Mouse (Mus musculus) embryonic facial prominence, embryonic 12.5 days (tissue): ENCODE data around the gene Sp3. TPM values are rescaled to one million over a fixed set of nuclear protein-coding genes. Genes with fewer than 3 reads are reported as not detected.
A peak's percentile ranks its signal among the peaks of the same experiment; 100 is the strongest.
"Not testable (repeated sequence)": the region's sequence is repeated elsewhere in the genome, so short reads cannot be mapped to it uniquely, and the experiment has no call there.

Experiments
- ATAC-seq: fragments of 200-750 bp; cut with Nextera tagmentation; 2 replicates; pipeline ENCODE4 v1.8.0; 2017; ENCODE audit not compliant: insufficient number of reproducible peaks, insufficient read depth, low FRiP score, low TSS enrichment
- H3K27ac ChIP-seq: fragments of 300-500 bp; sonication (generic); 2 replicates; pipeline ENCODE4 v1.5.1; 2016; ENCODE audit warnings: mild to moderate bottlenecking
- H3K27me3 ChIP-seq: fragments of 300-500 bp; sonication (generic); 2 replicates; pipeline ENCODE4 v1.6.1; 2016; ENCODE audit warnings: mild to moderate bottlenecking, moderate library complexity
- H3K36me3 ChIP-seq: fragments of 300-500 bp; sonication (generic); 2 replicates; pipeline ENCODE4 v1.6.1; 2016; ENCODE audit warnings: mild to moderate bottlenecking
- H3K4me1 ChIP-seq: fragments of 300-500 bp; sonication (generic); 2 replicates; pipeline ENCODE4 v1.6.1; 2016
- H3K4me2 ChIP-seq: fragments of 300-500 bp; sonication (generic); replicated peaks from 2 replicates; pipeline ENCODE4 v1.6.1; 2016; ENCODE audit warnings: mild to moderate bottlenecking, moderate library complexity
- H3K4me3 ChIP-seq: fragments of 300-500 bp; sonication (generic); 2 replicates; pipeline ENCODE4 v1.5.1; 2016; ENCODE audit warnings: mild to moderate bottlenecking
- H3K9ac ChIP-seq: fragments of 300-500 bp; sonication (generic); 2 replicates; pipeline ENCODE4 v1.6.1; 2016; ENCODE audit warnings: mild to moderate bottlenecking, moderate library complexity
- H3K9me3 ChIP-seq: fragments of 300-500 bp; sonication (generic); 2 replicates; pipeline ENCODE4 v1.6.1; 2016; ENCODE audit warnings: mild to moderate bottlenecking, moderate library complexity
- WGBS: fragments of 180-500 bp; shearing (Covaris S2); methylation state at CpG from one replicate; pipeline ENCODE4 v1.1.7; 2016; 5-methylcytosine and 5-hydroxymethylcytosine counted together
- polyA plus RNA-seq: library from polyadenylated mRNA; unstranded; fragments of >200 nt; fragmentation: Nextera tagmentation; extraction: Ambion mirVana; gene quantifications from 2 replicates; pipeline ENCODE4 v1.2.1, GENCODE M21; 2016

Sp3 gene
- 74.6 and 77.8 TPM in 2 replicates for polyA plus RNA-seq

DNA sequence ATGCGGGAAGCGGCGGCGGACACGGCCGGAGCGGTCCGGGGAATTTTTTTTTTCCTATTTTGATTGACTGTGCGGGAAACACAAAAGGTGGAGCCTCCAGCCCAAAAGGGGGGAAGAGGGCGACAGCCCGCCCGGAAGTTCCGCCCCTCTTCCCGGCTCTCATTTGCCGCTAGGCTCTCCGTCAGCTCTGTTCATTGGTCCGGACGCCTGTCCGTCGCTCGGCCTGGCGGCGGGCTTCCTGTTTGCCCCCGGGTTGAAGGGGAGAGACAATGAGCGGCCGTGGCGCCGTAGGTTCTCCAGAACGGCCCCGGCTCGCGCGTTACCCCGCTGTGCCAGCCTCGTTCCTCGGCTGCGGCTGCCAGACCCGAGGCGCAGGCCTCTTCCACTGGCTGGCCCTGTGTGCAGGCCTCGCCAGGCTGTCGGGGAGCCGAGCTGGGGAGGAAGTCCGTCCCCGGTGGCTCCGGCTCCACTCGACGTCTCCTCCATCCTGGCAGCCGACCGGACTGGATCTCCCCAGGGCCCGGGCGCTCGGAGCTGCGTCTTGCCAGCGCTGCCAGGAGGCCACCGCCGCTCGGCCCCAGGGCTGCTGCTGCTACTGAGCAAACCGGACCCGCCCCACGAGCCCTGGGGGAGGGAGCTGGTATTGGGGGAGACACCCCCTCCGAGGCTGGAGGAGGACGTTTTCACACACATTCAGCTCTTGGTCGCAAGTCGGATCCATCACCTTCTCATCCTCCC is at the start of gene Sp3:
Sp3 (minus strand) TSS at position 110 of the 738 bp plus-strand sequence.
- under 1% methylated on average over 54 of the region's 64 CpGs for WGBS

DNA sequence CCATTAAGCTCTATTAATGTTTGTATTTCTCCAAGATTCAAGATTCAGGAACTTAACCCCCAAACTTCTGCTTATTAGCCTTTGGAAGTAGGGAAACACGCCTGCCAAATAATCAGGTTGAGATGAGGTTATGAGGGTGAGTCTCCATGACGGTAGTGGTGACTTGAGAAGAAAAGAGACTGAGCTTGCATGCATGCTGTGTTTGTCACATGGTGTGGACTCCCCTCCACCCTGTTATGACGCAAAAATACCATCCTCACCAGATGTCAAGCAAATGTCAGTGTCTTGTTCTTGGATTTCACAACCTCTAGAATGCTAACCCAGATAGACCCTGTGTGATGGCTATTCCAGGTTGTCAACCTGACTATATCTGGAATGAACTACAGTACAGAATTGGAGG is 49.6 kb upstream of the Sp3 start:
- Histone ChIP-seq H3K9me3 (no peaks in the 10 kb centered on the region), H3K9ac (no peak overlapping the region), H3K4me1 (peaks cover 11% of the 10 kb centered on the region), H3K27me3 (no peaks in the 10 kb centered on the region), H3K4me3 (no peak overlapping the region), H3K27ac (no peak overlapping the region), H3K4me2 (no peak overlapping the region), H3K36me3 (no peaks in the 10 kb centered on the region)
- WGBS: 80% methylated on average over 3 of the region's 3 CpGs
- no peak for ATAC-seq

More for the DNA sequence above, at the start of gene Sp3:
- peak; percentile 88 for ATAC-seq
- Histone ChIP-seq H3K9me3 (no peaks in the 10 kb centered on the region), H3K4me1 (peaks cover 11% of the 10 kb centered on the region), H3K27me3 (no peaks in the 10 kb centered on the region), H3K4me2 (peak within 1 kb of the TSS; percentile 72), H3K27ac (peak within 1 kb of the TSS; percentile 100), H3K9ac (peak within 1 kb of the TSS; percentile 100), H3K36me3 (no peaks in the 10 kb centered on the region), H3K4me3 (peak within 1 kb of the TSS; percentile 93)

- Histone ChIP-seq H3K4me3 (no peak overlapping the region), H3K4me1 (no peaks in the 10 kb centered on the region), H3K36me3 (no peaks in the 10 kb centered on the region), H3K4me2 (no peak overlapping the region), H3K9ac (no peak overlapping the region), H3K9me3 (no peaks in the 10 kb centered on the region), H3K27ac (no peak overlapping the region), H3K27me3 (no peaks in the 10 kb centered on the region)
- 49% methylated on average over 3 of the region's 3 CpGs for WGBS
- no peak for ATAC-seq
Observed at GRCm38 (mm10) chr2:73028019-73028418, 47.8 kb upstream of the Sp3 start.

DNA sequence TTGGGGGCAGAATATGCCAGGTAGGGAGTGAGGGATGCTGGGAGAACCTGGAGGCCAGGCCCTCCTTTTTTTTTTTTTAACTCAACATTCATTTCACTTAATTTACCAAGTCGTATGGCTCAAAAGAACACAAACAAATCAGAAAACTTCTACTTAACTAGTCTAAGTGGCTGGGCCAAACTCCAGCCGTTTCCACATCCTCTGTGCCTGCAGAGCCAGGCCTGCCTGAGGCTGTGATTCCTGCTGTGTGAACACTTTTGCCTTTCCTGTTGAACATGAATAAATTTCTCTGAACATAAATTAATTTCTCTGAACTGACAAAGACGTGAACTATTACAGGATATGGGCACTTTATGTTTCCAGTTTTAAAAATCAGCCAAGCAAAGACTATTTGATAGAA is 46.9 kb upstream of the Sp3 start:
- Histone ChIP-seq H3K4me2 (no peak overlapping the region), H3K9me3 (no peaks in the 10 kb centered on the region), H3K4me3 (no peak overlapping the region), H3K9ac (no peak overlapping the region), H3K4me1 (no peaks in the 10 kb centered on the region), H3K36me3 (no peaks in the 10 kb centered on the region), H3K27me3 (no peaks in the 10 kb centered on the region), H3K27ac (no peak overlapping the region)
- no peak for ATAC-seq
- 41% methylated on average over 3 of the region's 3 CpGs for WGBS

DNA sequence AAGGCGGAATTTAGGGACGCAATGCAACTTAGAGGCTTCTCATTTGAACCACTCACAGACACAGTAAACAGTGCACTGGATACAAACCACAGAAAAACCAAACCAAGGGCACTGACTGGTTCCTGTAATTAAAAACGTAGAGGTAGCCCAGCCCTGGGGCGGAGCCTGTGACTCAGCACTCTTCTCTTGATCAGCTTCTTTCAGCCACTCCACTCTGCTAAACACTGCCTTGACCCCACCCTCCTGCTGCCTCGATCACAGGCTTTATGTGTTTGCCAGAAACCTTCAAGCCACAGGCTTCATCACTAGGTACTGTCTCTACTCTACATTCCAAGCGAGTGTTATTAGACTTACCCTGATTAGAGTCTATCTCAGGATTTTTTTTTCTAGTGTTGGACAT is 43.6 kb upstream of the Sp3 start:
- H3K4me1 ChIP-seq: no peaks in the 10 kb centered on the region
- WGBS: 43% methylated on average over 6 of the region's 6 CpGs
- H3K36me3 ChIP-seq: no peaks in the 10 kb centered on the region
- no peak overlapping the region for H3K9ac ChIP-seq
- H3K4me2 ChIP-seq: no peak overlapping the region
- no peak for ATAC-seq
- H3K9me3 ChIP-seq: no peaks in the 10 kb centered on the region
- no peak overlapping the region for H3K4me3 ChIP-seq
- H3K27me3 ChIP-seq: no peaks in the 10 kb centered on the region
- no peak overlapping the region for H3K27ac ChIP-seq

GRCm38 (mm10) chr2:73021046-73021445 is 40.8 kb upstream of the Sp3 start:
- H3K4me2 ChIP-seq: no peak overlapping the region
- no peaks in the 10 kb centered on the region for H3K27me3 ChIP-seq
- 81% methylated on average over 6 of the region's 6 CpGs for WGBS

GRCm38 (mm10) chr2:73019371-73020146 is 39.3 kb upstream of the Sp3 start:
- Histone ChIP-seq H3K27me3 (no peaks in the 10 kb centered on the region), H3K4me3 (no peak overlapping the region), H3K27ac (no peak overlapping the region), H3K9me3 (no peaks in the 10 kb centered on the region), H3K36me3 (no peaks in the 10 kb centered on the region), H3K4me1 (no peaks in the 10 kb centered on the region), H3K9ac (no peak overlapping the region), H3K4me2 (no peak overlapping the region)
- no peak for ATAC-seq
- WGBS: 84% methylated on average over 9 of the region's 9 CpGs

More at GRCm38 (mm10) chr2:73021046-73021445, 40.8 kb upstream of the Sp3 start:
- no peak overlapping the region for H3K4me3 ChIP-seq
- no peaks in the 10 kb centered on the region for H3K9me3 ChIP-seq
- no peak for ATAC-seq
- no peaks in the 10 kb centered on the region for H3K4me1 ChIP-seq
- H3K9ac ChIP-seq: no peak overlapping the region
- no peaks in the 10 kb centered on the region for H3K36me3 ChIP-seq
- no peak overlapping the region for H3K27ac ChIP-seq

GRCm38 (mm10) chr2:73014063-73014462 is 33.8 kb upstream of the Sp3 start:
- not testable (repeated sequence) for H3K27ac ChIP-seq, H3K4me2 ChIP-seq, ATAC-seq, H3K9ac ChIP-seq, H3K4me3 ChIP-seq, H3K27me3 ChIP-seq, H3K9me3 ChIP-seq, H3K4me1 ChIP-seq, H3K36me3 ChIP-seq
- WGBS: 89% methylated on average over 9 of the region's 9 CpGs

- Histone ChIP-seq H3K27ac (no peak overlapping the region), H3K9me3 (no peaks in the 10 kb centered on the region), H3K4me3 (no peak overlapping the region), H3K36me3 (no peaks in the 10 kb centered on the region), H3K4me2 (no peak overlapping the region), H3K4me1 (no peaks in the 10 kb centered on the region), H3K9ac (no peak overlapping the region), H3K27me3 (no peaks in the 10 kb centered on the region)
- ATAC-seq: no peak
- 74% methylated on average over 19 of the region's 20 CpGs for WGBS
Observed at GRCm38 (mm10) chr2:73012636-73013035, 32.4 kb upstream of the Sp3 start.

- Histone ChIP-seq H3K27me3 (no peaks in the 10 kb centered on the region), H3K9me3 (no peaks in the 10 kb centered on the region)
- ATAC-seq: no peak
Observed at GRCm38 (mm10) chr2:73007472-73007871, 27.2 kb upstream of the Sp3 start.

GRCm38 (mm10) chr2:73005611-73006515 is 25.6 kb upstream of the Sp3 start:
- WGBS: 39% methylated on average over 3 of the region's 3 CpGs
- Histone ChIP-seq H3K27me3 (no peaks in the 10 kb centered on the region), H3K9ac (no peak overlapping the region), H3K27ac (peak overlapping the region; percentile 63), H3K4me3 (no peak overlapping the region), H3K9me3 (no peaks in the 10 kb centered on the region), H3K4me2 (no peak overlapping the region), H3K36me3 (no peaks in the 10 kb centered on the region), H3K4me1 (peaks cover 26% of the 10 kb centered on the region)
- 0 out of 2 replicates have a peak, but pooled peaks have one; percentile 48 for ATAC-seq

More at GRCm38 (mm10) chr2:73007472-73007871, 27.2 kb upstream of the Sp3 start:
- H3K36me3 ChIP-seq: no peaks in the 10 kb centered on the region
- H3K4me2 ChIP-seq: no peak overlapping the region
- H3K4me3 ChIP-seq: no peak overlapping the region
- no peak overlapping the region for H3K27ac ChIP-seq
- WGBS: 89% methylated on average over 9 of the region's 9 CpGs
- H3K4me1 ChIP-seq: peaks cover 26% of the 10 kb centered on the region
- H3K9ac ChIP-seq: no peak overlapping the region
